Mouse (Mus musculus) C2C12 (cell line): ENCODE measurements at regions not wholly inside any gene's neighbourhood (a gene's known extent, or its start where the extent isn't known, plus 50 kb on each side); places are given as distances from the start of the nearest gene placed in this dataset.

Source experiments
- CEBPB ChIP-seq: IDR thresholded peaks from one replicate; pipeline ENCODE4 v1.6.1; 2011; ENCODE audit warnings: low read depth, mild to moderate bottlenecking, control low read depth, moderate library complexity
- CTCF ChIP-seq: IDR thresholded peaks from one replicate; pipeline ENCODE4 v1.5.1; 2011; ENCODE audit not compliant: control insufficient read depth, insufficient read depth, insufficient read length
- USF1 ChIP-seq: IDR thresholded peaks from one replicate; pipeline ENCODE4 v1.6.1; 2011; ENCODE audit warnings: low read depth, mild to moderate bottlenecking, control low read depth, moderate library complexity

DNA sequence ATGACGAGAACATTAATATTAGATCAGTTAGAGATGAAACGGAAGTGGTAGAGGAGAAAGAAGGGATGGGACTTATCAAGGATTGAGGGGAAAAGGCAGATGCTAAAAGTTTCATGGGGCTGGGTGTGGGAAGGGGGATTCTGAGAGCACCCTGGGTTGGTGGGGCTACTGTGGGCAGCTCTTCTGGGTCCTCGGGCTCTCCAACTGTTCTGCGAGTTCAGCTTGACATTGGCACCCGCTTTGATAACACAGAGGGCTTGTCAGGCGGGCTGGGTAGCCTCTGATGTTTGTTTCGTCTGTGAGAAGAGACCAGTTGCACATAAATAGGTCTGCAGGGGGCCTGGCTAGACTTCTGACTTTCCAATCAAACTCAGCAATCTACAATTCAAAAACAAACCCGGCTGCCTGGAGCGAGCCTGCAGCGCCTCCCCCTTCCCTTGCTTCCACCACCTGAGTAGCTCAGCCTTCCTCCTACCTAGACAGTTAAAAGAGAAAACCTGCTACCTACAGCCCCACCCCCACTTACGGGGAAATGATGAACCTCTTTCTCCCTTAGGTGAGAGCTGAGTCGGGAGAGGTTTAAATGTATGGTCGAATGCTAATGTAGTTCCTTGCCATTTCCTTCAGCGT, 143.4 kb downstream of the Trim29 start:
- TF ChIP-seq USF1 = no peak
- TF ChIP-seq CTCF = no peak
- no peak for TF ChIP-seq CEBPB
